Mouse (Mus musculus) E14TG2a.4 (cell line): Measurements from ENCODE around the gene Sh3gl3.

Experiments
- CTCF ChIP-seq: conservative IDR thresholded peaks from 2 replicates; pipeline ENCODE4 v1.5.1; 2014; ENCODE audit warnings: low read length
- POU5F1 ChIP-seq: IDR thresholded peaks from 2 replicates; pipeline ENCODE4 v1.6.1; 2014; ENCODE audit warnings: low read length, borderline replicate concordance

DNA sequence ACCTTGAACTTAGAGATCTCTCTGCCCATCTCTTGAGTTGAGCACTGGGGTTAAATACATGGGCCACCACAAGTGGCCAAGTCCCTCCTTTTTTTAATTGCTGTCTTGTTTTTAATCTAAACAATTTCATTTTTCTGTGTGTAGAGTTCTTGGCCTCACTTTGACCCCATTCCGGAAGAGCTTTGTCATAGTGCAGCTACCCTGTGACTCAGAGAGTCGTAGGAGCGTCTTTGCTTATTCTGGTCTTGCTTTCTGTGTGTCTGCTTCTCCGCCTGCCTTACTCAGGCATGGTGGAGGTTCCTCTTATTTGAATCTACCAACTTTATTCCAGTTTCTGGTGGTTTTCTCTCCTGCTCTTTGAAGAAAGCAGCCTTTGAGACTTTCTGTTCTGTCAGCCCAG lies 18.9 kb downstream of the Sh3gl3 start:
- TF ChIP-seq CTCF = no peak
- no peak for TF ChIP-seq POU5F1
